Mouse (Mus musculus) midbrain, postnatal 0 days (tissue): ENCODE measurements at regions not wholly inside any gene's neighbourhood (a gene's known extent, or its start where the extent isn't known, plus 50 kb on each side); places are given as distances from the start of the nearest gene placed in this dataset.
A peak's percentile ranks its signal among the peaks of the same experiment; 100 is the strongest.
"Not testable (repeated sequence)": the region's sequence is repeated elsewhere in the genome, so short reads cannot be mapped to it uniquely, and the experiment has no call there.

ENCODE experiments used
- ATAC-seq: fragments of 200-750 bp; cut with Nextera tagmentation; 2 replicates; pipeline ENCODE4 v1.8.0; 2017; ENCODE audit warnings: moderate number of reproducible peaks, mild to moderate bottlenecking, moderate TSS enrichment, moderate library complexity; ENCODE audit not compliant: low FRiP score
- DNase-seq: peaks from one replicate; pipeline ENCODE4 v3.0.0-alpha.2; 2015; ENCODE audit warnings: low spot score
- H3K27ac ChIP-seq: fragments of 300-500 bp; sonication (generic); 2 replicates; pipeline ENCODE4 v1.5.1; 2014; ENCODE audit warnings: low read depth, mild to moderate bottlenecking, low read length, mixed read lengths
- H3K27me3 ChIP-seq: fragments of 300-500 bp; sonication (generic); 2 replicates; pipeline ENCODE4 v1.6.1; 2014; ENCODE audit warnings: low read length, control low read depth, mixed read lengths; ENCODE audit not compliant: insufficient read depth
- H3K36me3 ChIP-seq: fragments of 300-500 bp; sonication (generic); 2 replicates; pipeline ENCODE4 v1.6.1; 2014; ENCODE audit warnings: low read length, control low read depth, mixed read lengths; ENCODE audit not compliant: insufficient read depth
- H3K4me1 ChIP-seq: fragments of 300-500 bp; sonication (generic); 2 replicates; pipeline ENCODE4 v1.6.1; 2014; ENCODE audit warnings: mild to moderate bottlenecking, control low read depth, antibody characterized with exemption, low read length, mixed read lengths; ENCODE audit not compliant: insufficient read depth
- H3K4me2 ChIP-seq: fragments of 300-500 bp; sonication (generic); 2 replicates; pipeline ENCODE4 v1.6.1; 2014; ENCODE audit warnings: low read depth, mild to moderate bottlenecking, low read length, mixed read lengths; ENCODE audit not compliant: poor library complexity, severe bottlenecking
- H3K4me3 ChIP-seq: fragments of 300-500 bp; sonication (generic); 2 replicates; pipeline ENCODE4 v1.5.1; 2014; ENCODE audit warnings: low read depth, mild to moderate bottlenecking, low read length, moderate library complexity
- H3K9ac ChIP-seq: fragments of 300-500 bp; sonication (generic); replicated peaks from 2 replicates; pipeline ENCODE4 v1.6.1; 2014; ENCODE audit warnings: mild to moderate bottlenecking, low read length, moderate library complexity, mixed read lengths; ENCODE audit not compliant: poor library complexity, severe bottlenecking
- H3K9me3 ChIP-seq: fragments of 300-500 bp; sonication (generic); 2 replicates; pipeline ENCODE4 v1.6.1; 2016; ENCODE audit warnings: low read length, control low read depth
- CTCF ChIP-seq: IDR thresholded peaks from 2 replicates; pipeline ENCODE4 v1.5.1; 2016; ENCODE audit warnings: antibody characterized with exemption, mild to moderate bottlenecking
- WGBS: fragments of 180-500 bp; shearing (Covaris S2); extraction: QIAGEN DNeasy Blood & Tissue Kit; methylation state at CpG from one replicate; pipeline ENCODE4 v1.1.7; 2014; 5-methylcytosine and 5-hydroxymethylcytosine counted together

GRCm38 (mm10) chr11:52460190-52460780 is 64.1 kb downstream of the 9530068E07Rik start:
- DNase-seq (no peak), ATAC-seq (no peak)
- H3K27me3 ChIP-seq = no peaks in the 10 kb centered on the region
- H3K4me1 ChIP-seq = no peaks in the 10 kb centered on the region
- no peak overlapping the region for H3K9ac ChIP-seq
- no peaks in the 10 kb centered on the region for H3K36me3 ChIP-seq
- H3K9me3 ChIP-seq = no peaks in the 10 kb centered on the region
- no peak overlapping the region for H3K4me3 ChIP-seq
- TF ChIP-seq CTCF = no peak
- WGBS = 65% methylated on average over 7 of the region's 7 CpGs
- H3K4me2 ChIP-seq = no peak overlapping the region
- no peak overlapping the region for H3K27ac ChIP-seq

DNA sequence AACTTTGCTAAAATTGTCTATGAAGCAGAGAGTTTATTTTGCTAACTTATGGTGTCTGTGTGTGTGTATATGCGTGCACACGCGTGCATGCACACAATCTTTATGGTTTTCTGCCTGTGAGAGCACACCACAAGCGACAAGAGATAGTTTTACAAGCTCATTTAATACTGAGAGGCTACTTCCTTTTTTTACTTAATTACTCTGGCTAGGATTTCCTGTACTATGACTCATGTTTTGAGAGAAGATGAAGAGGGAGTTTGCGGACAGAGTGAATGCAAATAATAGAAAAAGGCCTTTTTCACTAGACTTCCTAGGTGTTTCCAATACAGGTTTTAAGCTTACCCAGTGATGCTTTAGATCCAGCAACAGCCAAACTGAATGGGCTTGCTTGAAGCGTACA is 74.9 kb downstream of the 9530068E07Rik start:
- not testable (repeated sequence) for H3K4me1 ChIP-seq, DNase-seq, H3K36me3 ChIP-seq, H3K9ac ChIP-seq, H3K9me3 ChIP-seq, H3K4me3 ChIP-seq, H3K27me3 ChIP-seq, H3K4me2 ChIP-seq, H3K27ac ChIP-seq, ATAC-seq
- WGBS = 88% methylated on average over 6 of the region's 6 CpGs

- DNase-seq, H3K36me3 ChIP-seq, ATAC-seq, H3K27ac ChIP-seq, H3K4me3 ChIP-seq, H3K9me3 ChIP-seq, H3K27me3 ChIP-seq, H3K4me1 ChIP-seq, H3K4me2 ChIP-seq, H3K9ac ChIP-seq: not testable (repeated sequence)
- 65% methylated on average over 10 of the region's 10 CpGs for WGBS
Measured at GRCm38 (mm10) chr11:52480111-52480510, 83.9 kb downstream of the 9530068E07Rik start.

- H3K4me1 ChIP-seq, H3K36me3 ChIP-seq, H3K9me3 ChIP-seq, H3K9ac ChIP-seq, ATAC-seq, DNase-seq, H3K4me2 ChIP-seq, H3K4me3 ChIP-seq, H3K27me3 ChIP-seq, H3K27ac ChIP-seq: not testable (repeated sequence)
- WGBS = 94% methylated on average over 24 of the region's 24 CpGs
Measured at GRCm38 (mm10) chr11:52480694-52481093, 84.5 kb downstream of the 9530068E07Rik start.

GRCm38 (mm10) chr11:52483534-52483933 is 87.3 kb downstream of the 9530068E07Rik start:
- not testable (repeated sequence) for H3K36me3 ChIP-seq, H3K9ac ChIP-seq, H3K4me1 ChIP-seq, H3K4me3 ChIP-seq, H3K9me3 ChIP-seq, H3K27me3 ChIP-seq, DNase-seq, ATAC-seq, H3K27ac ChIP-seq, H3K4me2 ChIP-seq
- WGBS = 94% methylated on average over 4 of the region's 8 CpGs

- H3K9me3 ChIP-seq, H3K4me1 ChIP-seq, ATAC-seq, DNase-seq, H3K9ac ChIP-seq, H3K36me3 ChIP-seq, H3K4me3 ChIP-seq, H3K4me2 ChIP-seq, H3K27me3 ChIP-seq, H3K27ac ChIP-seq: not testable (repeated sequence)
- peak; percentile 57 for TF ChIP-seq CTCF
- WGBS = 60% methylated on average over 4 of the region's 4 CpGs
Measured at GRCm38 (mm10) chr11:52488538-52488937, 92.3 kb downstream of the 9530068E07Rik start.
